Mouse (Mus musculus): ENCODE data around the gene Tspear. TPM values are rescaled to one million over a fixed set of nuclear protein-coding genes. Genes with fewer than 3 reads are reported as not detected.

Gene Tspear
- total and polyA plus RNA-seq, 3 experiments: 1.8 to 3.8 TPM; not detected in 1

DNA sequence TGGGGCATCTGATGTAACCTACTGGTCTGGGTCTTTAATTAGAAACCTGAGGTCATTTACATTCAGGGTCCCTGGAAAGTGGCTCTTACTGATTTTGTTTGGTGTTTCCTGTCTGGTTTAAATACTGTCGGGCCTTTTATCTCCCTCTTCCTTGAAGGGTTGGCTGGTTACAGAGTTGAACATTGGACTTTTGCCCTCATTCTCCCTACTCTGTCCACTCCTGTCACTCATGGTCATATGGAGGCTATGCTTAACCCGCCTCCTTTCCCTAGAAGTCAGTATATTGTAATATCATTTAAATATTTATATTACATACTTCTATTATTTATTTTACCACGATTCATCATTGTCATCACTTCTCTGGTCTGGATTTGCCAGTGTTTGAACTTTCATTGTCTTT lies 117.7 kb downstream of the Tspear start:
- TF ChIP-seq KAT2A (conservative IDR thresholded peaks at IDR 0.05; ENCODE audit: low read depth, low read length) (no peak), BHLHE40 (IDR thresholded peaks at IDR 0.05; ENCODE audit: borderline replicate concordance, low read depth, low read length) (no peak), RCOR1 (IDR thresholded peaks at IDR 0.05; ENCODE audit: low read depth, low read length) (no peak), MYC (IDR thresholded peaks at IDR 0.05; ENCODE audit: low read depth, low read length) (no peak)
- no peaks in the 10 kb centered on the region for H3K9me3 ChIP-seq (replicated peaks; ENCODE audit: insufficient read depth, low read length)

GRCm38 (mm10) chr10:77811743-77812142 lies 125.4 kb downstream of the Tspear start, which contains the start of gene Gm9507:
Gene Gm9507, minus strand, starts transcription at chr10:77811843.
- H3K27ac ChIP-seq (ENCODE audit: control insufficient read depth, low read depth, low read length): no peak within 1 kb of the TSS
- no peaks in the 10 kb centered on the region for H3K36me3 ChIP-seq (ENCODE audit: control insufficient read depth in 1 of 2, insufficient read depth in 2 of 2, low read length in 2 of 2)
- no peak within 1 kb of the TSS for H3K9ac ChIP-seq (ENCODE audit: control insufficient read depth, low read depth, low read length, poor library complexity, severe bottlenecking)
- no peaks in the 10 kb centered on the region for H3K9me3 ChIP-seq (replicated peaks; ENCODE audit: insufficient read depth, low read length)
- H3K79me2 ChIP-seq (ENCODE audit: control insufficient read depth, insufficient read depth, low read length, poor library complexity): no peaks in the 10 kb centered on the region
- no peak within 1 kb of the TSS for H3K4me3 ChIP-seq (ENCODE audit: control insufficient read depth in 1 of 2, insufficient read depth in 1 of 2, low read depth in 2 of 2, low read length in 2 of 2)
- no peaks in the 10 kb centered on the region for H3K27me3 ChIP-seq (ENCODE audit: control insufficient read depth in 1 of 2, insufficient read depth in 2 of 2, low read length in 2 of 2)
- no peak for TF ChIP-seq EP300 (IDR thresholded peaks at IDR 0.05; ENCODE audit: low read depth in 1 of 2, low read length in 2 of 2)
- no peak for TF ChIP-seq GABPA (IDR thresholded peaks at IDR 0.05; ENCODE audit: low read depth, low read length)
- TF ChIP-seq TCF12 (IDR thresholded peaks at IDR 0.05; ENCODE audit: low read depth, low read length): no peak
- no peak for TF ChIP-seq ZC3H11A (IDR thresholded peaks at IDR 0.05; ENCODE audit: low read depth, low read length)
- TF ChIP-seq BHLHE40 (IDR thresholded peaks at IDR 0.05; ENCODE audit: borderline replicate concordance, low read depth, low read length): no peak
- TF ChIP-seq USF2 (IDR thresholded peaks at IDR 0.05; ENCODE audit: borderline replicate concordance in 1 of 2, insufficient read depth in 1 of 2, low read depth in 1 of 2, low read length in 2 of 2): no peak
- no peak for TF ChIP-seq JUND (IDR thresholded peaks at IDR 0.05; ENCODE audit: low read depth, low read length)
- no peak for TF ChIP-seq SIN3A (IDR thresholded peaks at IDR 0.05; ENCODE audit: low read length)
- TF ChIP-seq ZNF384 (IDR thresholded peaks at IDR 0.05; ENCODE audit: low read depth, low read length): no peak
- no peak for TF ChIP-seq KAT2A (conservative IDR thresholded peaks at IDR 0.05; ENCODE audit: low read depth, low read length)
- TF ChIP-seq UBTF (IDR thresholded peaks at IDR 0.05; ENCODE audit: borderline replicate concordance, insufficient read depth, low read depth, low read length): no peak
- no peak for TF ChIP-seq USF1 (IDR thresholded peaks at IDR 0.05; ENCODE audit: low read depth, low read length)
- no peak for TF ChIP-seq MAZ (IDR thresholded peaks at IDR 0.05; ENCODE audit: low read depth, low read length)
- TF ChIP-seq POLR2A (IDR thresholded peaks at IDR 0.05; ENCODE audit: control insufficient read depth in 1 of 2, insufficient read depth in 1 of 2, low read depth in 1 of 2, low read length in 2 of 2, poor library complexity in 1 of 2): no peak
- TF ChIP-seq MXI1 (IDR thresholded peaks at IDR 0.05; ENCODE audit: low read depth, low read length): no peak
- no peak for TF ChIP-seq MEF2A (IDR thresholded peaks at IDR 0.05; ENCODE audit: extremely low read depth, insufficient replicate concordance, low read depth, low read length, poor library complexity, severe bottlenecking)
- TF ChIP-seq RCOR1 (IDR thresholded peaks at IDR 0.05; ENCODE audit: low read depth, low read length): no peak
- TF ChIP-seq E2F4 (IDR thresholded peaks at IDR 0.05; ENCODE audit: borderline replicate concordance, low read depth, low read length): no peak
- H3K4me1 ChIP-seq (ENCODE audit: control insufficient read depth in 1 of 2, insufficient read depth in 2 of 2, low read length in 2 of 2): no peaks in the 10 kb centered on the region
- DNase-seq (ENCODE audit: low read depth, low spot score): no peak

More for the DNA sequence above, 117.7 kb downstream of the Tspear start:
- Histone ChIP-seq H3K36me3 (ENCODE audit: control insufficient read depth in 1 of 2, insufficient read depth in 2 of 2, low read length in 2 of 2) (no peaks in the 10 kb centered on the region), H3K4me1 (ENCODE audit: control insufficient read depth in 1 of 2, insufficient read depth in 2 of 2, low read length in 2 of 2) (no peaks in the 10 kb centered on the region), H3K79me2 (ENCODE audit: control insufficient read depth, insufficient read depth, low read length, poor library complexity) (no peaks in the 10 kb centered on the region), H3K27me3 (ENCODE audit: control insufficient read depth in 1 of 2, insufficient read depth in 2 of 2, low read length in 2 of 2) (peaks cover 8 to 9% of the 10 kb centered on the region in 2 experiments), H3K9ac (ENCODE audit: control insufficient read depth, low read depth, low read length, poor library complexity, severe bottlenecking) (no peak overlapping the region), H3K4me3 (ENCODE audit: control insufficient read depth in 1 of 2, insufficient read depth in 1 of 2, low read depth in 2 of 2, low read length in 2 of 2) (no peak overlapping the region), H3K27ac (ENCODE audit: control insufficient read depth, low read depth, low read length) (no peak overlapping the region)
- DNase-seq (ENCODE audit: low read depth, low spot score): no peak
